Mouse (Mus musculus): Measurements from ENCODE around the gene Zfp597.
"Not testable (repeated sequence)": the region's sequence is repeated elsewhere in the genome, so short reads cannot be mapped to it uniquely, and the experiment has no call there.

Zfp597 gene

GRCm38 (mm10) chr16:3854437-3855182, 29.8 kb downstream of the Zfp597 start:
- no peak for DNase-seq

GRCm38 (mm10) chr16:3852586-3852985, 31.8 kb downstream of the Zfp597 start:
- DNase-seq, result no peak

- not testable (repeated sequence) for DNase-seq
Measured at GRCm38 (mm10) chr16:3851301-3851700, 33.1 kb downstream of the Zfp597 start.

DNA sequence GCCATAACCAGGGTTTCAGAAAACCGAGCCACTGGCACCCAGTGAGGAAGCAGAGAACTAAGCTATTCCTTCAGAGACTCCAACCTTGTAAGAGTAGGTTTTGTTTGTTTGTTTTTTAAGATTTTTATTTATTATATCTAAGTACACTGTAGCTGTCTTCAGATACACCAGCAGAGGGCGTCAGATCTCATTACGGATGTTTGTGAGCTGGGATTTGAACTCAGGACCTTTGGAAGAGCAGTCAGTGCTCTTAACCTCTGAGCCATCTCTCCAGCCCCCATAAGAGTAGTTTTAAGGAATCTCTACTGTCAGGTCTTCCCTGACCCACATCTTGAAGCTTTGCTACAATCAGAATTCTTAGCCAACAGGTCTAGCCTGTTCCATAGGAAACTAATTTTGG, 35.9 kb downstream of the Zfp597 start:
- DNase-seq, result no peak

- no peak for DNase-seq
Measured at GRCm38 (mm10) chr16:3847871-3848270, 36.5 kb downstream of the Zfp597 start.

- peak; percentile 98 for DNase-seq
Measured at GRCm38 (mm10) chr16:3846711-3847518, 37.4 kb downstream of the Zfp597 start, which contains the start of gene Zfp174. Gene Zfp174 (plus strand): TSS chr16:3847268.

DNA sequence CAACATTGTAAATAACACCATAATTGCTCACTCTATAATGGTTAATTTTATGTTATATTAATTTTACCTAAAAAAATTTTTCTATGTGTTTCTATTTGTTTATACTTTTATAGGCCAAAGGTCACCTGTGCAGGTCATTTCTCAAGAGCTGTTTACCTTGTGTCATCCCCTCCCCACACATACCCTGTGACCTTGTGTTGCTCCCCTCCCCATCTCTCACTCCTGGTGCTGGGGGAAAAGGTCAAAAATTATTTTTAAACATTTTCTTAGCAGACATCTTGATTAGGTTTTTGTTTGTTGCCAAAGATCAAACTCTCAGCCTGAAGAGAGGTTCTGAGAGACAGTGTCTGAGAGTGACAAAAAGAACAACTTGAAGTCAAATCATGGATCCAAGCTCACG, 40.6 kb downstream of the Zfp597 start:
- no peak for DNase-seq

- no peak for DNase-seq
Measured at GRCm38 (mm10) chr16:3842989-3843388, 41.4 kb downstream of the Zfp597 start.

DNA sequence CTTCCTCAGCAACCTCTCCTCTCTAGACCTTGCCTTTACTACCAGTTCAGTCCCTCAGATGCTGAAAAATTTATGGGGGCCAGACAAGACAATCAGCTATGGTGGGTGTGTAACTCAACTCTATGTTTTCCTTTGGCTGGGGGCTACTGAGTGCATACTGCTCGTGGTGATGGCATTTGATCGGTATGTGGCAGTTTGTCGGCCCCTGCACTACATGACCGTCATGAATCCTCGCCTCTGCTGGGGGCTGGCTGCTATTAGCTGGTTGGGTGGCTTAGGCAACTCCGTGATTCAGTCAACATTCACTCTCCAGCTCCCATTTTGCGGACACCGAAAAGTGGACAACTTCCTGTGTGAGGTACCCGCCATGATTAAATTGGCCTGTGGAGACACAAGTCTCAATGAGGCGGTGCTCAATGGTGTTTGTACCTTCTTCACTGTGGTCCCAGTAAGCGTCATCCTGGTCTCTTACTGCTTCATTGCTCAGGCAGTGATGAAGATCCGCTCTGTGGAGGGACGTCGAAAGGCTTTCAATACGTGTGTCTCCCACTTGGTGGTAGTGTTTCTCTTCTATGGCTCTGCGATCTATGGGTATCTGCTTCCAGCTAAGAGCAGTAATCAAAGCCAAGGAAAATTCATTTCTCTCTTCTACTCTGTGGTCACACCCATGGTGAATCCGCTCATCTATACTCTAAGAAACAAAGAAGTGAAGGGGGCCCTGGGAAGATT, 45.0 kb downstream of the Zfp597 start:
- no peak for DNase-seq

- DNase-seq, result no peak
Measured at GRCm38 (mm10) chr16:3835461-3835860, 48.9 kb downstream of the Zfp597 start.

DNA sequence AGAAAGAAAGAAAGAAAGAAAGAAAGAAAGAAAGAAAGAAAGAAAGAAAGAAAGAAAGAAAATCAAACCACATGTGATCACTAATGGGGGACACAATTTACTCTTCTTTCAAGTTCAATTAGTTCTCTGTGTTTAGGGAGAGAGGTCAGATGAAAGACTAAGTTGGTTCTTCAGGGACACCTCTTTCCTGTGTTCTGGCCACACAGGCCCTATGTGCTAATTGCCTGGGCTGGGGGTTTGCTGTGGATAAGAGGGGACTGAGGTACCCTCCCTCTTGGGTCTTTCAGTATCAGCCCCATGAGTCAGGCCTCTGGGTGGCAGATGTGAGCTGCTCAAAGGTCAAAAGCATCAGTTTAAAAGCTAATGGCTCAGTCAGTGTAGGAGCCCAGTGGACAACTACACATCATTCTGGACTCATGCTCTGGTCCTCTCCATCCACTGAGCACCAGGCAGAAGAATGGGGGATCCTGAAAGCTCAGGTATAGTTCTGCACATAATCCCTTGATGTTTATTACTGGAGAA, 53.7 kb downstream of the Zfp597 start, which contains the start of gene Olfr15:
TSS of gene Olfr15 (plus strand) at position 291 of the 522 bp plus-strand sequence.
- DNase-seq, result no peak

DNA sequence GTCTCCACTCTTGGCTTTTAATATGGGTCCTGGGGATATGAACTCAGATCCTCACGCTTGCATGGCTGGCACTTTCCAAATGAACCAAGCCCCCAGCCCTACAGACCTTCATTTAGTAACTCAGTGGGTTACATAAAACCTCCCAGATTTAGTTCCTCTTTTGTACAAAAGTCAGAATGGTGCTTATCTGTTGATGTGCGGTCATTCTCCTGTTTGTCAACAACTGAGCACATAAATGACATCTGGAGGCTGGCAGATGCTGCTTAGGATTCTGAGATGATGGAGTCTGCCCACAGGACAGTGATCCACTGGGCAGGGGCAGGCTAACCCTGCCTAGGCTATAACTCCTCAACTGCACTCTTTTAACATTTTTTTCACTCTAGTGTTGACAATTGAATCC, 54.6 kb downstream of the Zfp597 start:
- no peak for DNase-seq

DNA sequence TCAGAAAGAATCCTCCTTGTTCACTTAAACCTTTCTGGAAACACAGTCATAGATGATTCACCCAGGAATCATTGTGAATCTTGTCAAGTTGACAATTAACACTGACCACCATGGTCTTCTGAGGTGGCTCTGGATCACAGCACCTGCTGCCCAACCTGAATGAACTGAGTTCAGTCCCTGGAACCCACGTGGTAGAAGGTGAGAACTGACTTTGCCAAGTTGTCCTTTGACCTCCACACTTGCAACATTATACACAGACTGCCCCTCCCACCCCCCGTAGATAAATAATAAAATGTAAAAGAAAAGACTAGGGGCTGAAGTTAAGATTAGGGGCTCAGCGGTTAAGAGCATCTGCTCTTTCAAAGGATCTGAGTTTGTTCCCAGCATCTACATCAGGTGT, 56.3 kb downstream of the Zfp597 start:
- no peak for DNase-seq

DNA sequence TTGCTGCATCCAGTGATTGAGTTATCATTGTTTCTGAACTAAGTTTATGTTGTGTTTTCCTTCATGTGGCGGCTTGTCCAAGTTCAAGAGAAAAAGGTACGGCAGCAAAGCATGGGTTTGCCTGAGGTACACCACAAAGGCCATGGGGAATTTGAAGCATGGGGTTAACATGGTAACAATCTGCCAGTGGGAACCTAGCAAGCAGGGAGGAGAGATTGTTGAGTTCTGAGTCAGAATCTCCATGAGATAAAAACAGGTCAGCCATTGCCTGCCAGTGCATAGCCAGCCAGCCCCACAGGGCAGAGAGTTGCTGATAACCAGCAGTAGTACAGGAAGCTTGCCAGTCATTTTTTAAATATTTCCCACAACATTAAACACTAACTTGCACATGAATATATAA, 64.2 kb downstream of the Zfp597 start:
- DNase-seq, result no peak

- DNase-seq, result not testable (repeated sequence)
Measured at GRCm38 (mm10) chr16:3814667-3815066, 69.7 kb downstream of the Zfp597 start.

Data from kidney, adult 11 months (tissue).